Mouse (Mus musculus) heart, embryonic 10.5 days (tissue): ENCODE measurements around the gene Mpp4. TPM values are rescaled to one million over a fixed set of nuclear protein-coding genes. Genes with fewer than 3 reads are reported as not detected.

Experiments
- DNase-seq: peaks from one replicate; pipeline ENCODE4 v3.0.0-alpha.2; 2017; ENCODE audit warnings: low spot score
- H3K27ac ChIP-seq: fragments of 300-500 bp; sonication (generic); 2 replicates; pipeline ENCODE4 v1.5.1; 2016; ENCODE audit warnings: mild to moderate bottlenecking
- H3K27me3 ChIP-seq: fragments of 300-500 bp; sonication (generic); 2 replicates; pipeline ENCODE4 v1.6.1; 2016; ENCODE audit warnings: mild to moderate bottlenecking; ENCODE audit not compliant: poor library complexity, insufficient read depth, severe bottlenecking
- H3K36me3 ChIP-seq: fragments of 300-500 bp; sonication (generic); 2 replicates; pipeline ENCODE4 v1.6.1; 2016; ENCODE audit warnings: mild to moderate bottlenecking, moderate library complexity
- H3K4me1 ChIP-seq: fragments of 300-500 bp; sonication (generic); 2 replicates; pipeline ENCODE4 v1.6.1; 2016; ENCODE audit warnings: mild to moderate bottlenecking
- H3K4me3 ChIP-seq: fragments of 300-500 bp; sonication (generic); 2 replicates; pipeline ENCODE4 v1.5.1; 2016; ENCODE audit warnings: mild to moderate bottlenecking, moderate library complexity
- H3K9me3 ChIP-seq: fragments of 300-500 bp; sonication (generic); 2 replicates; pipeline ENCODE4 v1.6.1; 2016; ENCODE audit warnings: mild to moderate bottlenecking, moderate library complexity
- WGBS: fragments of 180-500 bp; shearing (Covaris S2); methylation state at CpG from one replicate; pipeline ENCODE4 v1.1.7; 2016; 5-methylcytosine and 5-hydroxymethylcytosine counted together
- polyA plus RNA-seq: library from polyadenylated mRNA; unstranded; fragments of >200 nt; fragmentation: Nextera tagmentation; extraction: Ambion mirVana; gene quantifications from 2 replicates; pipeline ENCODE4 v1.2.1, GENCODE M21; 2016

Mpp4 gene
- polyA plus RNA-seq, 1 experiment from 2014 or later = 0.49 TPM

GRCm38 (mm10) chr1:59162309-59163024 is 722 bp downstream of the Mpp4 start:
- no peaks in the 10 kb centered on the region for H3K27me3 ChIP-seq
- H3K4me1 ChIP-seq = no peaks in the 10 kb centered on the region
- no peak for DNase-seq
- 64% methylated on average over 8 of the region's 8 CpGs for WGBS
- H3K9me3 ChIP-seq = no peaks in the 10 kb centered on the region
- H3K36me3 ChIP-seq = peaks cover 36% of the 10 kb centered on the region
- H3K27ac ChIP-seq = no peak overlapping the region
- H3K4me3 ChIP-seq = no peak overlapping the region

GRCm38 (mm10) chr1:59161396-59161795 is 1.8 kb downstream of the Mpp4 start:
- no peak for DNase-seq
- Histone ChIP-seq H3K36me3 (peaks cover 25% of the 10 kb centered on the region), H3K27me3 (no peaks in the 10 kb centered on the region), H3K4me1 (no peaks in the 10 kb centered on the region), H3K4me3 (no peak overlapping the region), H3K27ac (no peak overlapping the region), H3K9me3 (no peaks in the 10 kb centered on the region)
- 83% methylated on average over 6 of the region's 6 CpGs for WGBS

- H3K4me1 ChIP-seq = no peaks in the 10 kb centered on the region
- no peak for DNase-seq
- no peaks in the 10 kb centered on the region for H3K27me3 ChIP-seq
- no peak overlapping the region for H3K4me3 ChIP-seq
- 90% methylated on average over 6 of the region's 6 CpGs for WGBS
- no peak overlapping the region for H3K27ac ChIP-seq
- H3K9me3 ChIP-seq = no peaks in the 10 kb centered on the region
- peaks cover 22% of the 10 kb centered on the region for H3K36me3 ChIP-seq
These were observed 2.3 kb downstream of the Mpp4 start for GRCm38 (mm10) chr1:59160871-59161270.

GRCm38 (mm10) chr1:59159136-59159535 is 4.1 kb downstream of the Mpp4 start:
- H3K4me3 ChIP-seq = no peak overlapping the region
- H3K27ac ChIP-seq = no peak overlapping the region
- no peaks in the 10 kb centered on the region for H3K4me1 ChIP-seq
- H3K27me3 ChIP-seq = no peaks in the 10 kb centered on the region
- no peak for DNase-seq
- WGBS = 87% methylated on average over 3 of the region's 3 CpGs
- H3K9me3 ChIP-seq = no peaks in the 10 kb centered on the region
- H3K36me3 ChIP-seq = peaks cover 14% of the 10 kb centered on the region

DNA sequence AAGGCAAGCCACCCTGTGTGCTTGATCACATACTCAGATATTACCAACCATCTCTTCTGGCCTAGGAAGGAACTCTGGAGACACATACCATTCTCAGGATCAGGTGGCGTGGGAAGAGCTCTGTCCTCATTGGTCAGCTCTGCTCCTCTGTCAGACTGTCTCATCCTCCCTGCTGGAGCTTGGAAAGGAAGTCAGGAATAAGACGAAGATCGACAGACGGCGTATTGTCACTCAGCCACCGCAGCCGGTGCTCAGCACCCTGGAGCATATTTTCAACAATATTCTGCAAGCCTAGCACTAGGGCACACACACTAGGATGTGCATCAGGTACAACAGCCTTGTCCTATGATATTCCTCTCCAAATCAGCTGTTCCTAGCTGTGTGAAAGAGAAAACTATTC is 4.7 kb downstream of the Mpp4 start:
- peaks cover 13% of the 10 kb centered on the region for H3K36me3 ChIP-seq
- 79% methylated on average over 7 of the region's 7 CpGs for WGBS
- H3K9me3 ChIP-seq = no peaks in the 10 kb centered on the region
- DNase-seq = no peak
- no peak overlapping the region for H3K4me3 ChIP-seq
- no peaks in the 10 kb centered on the region for H3K4me1 ChIP-seq
- no peak overlapping the region for H3K27ac ChIP-seq
- no peaks in the 10 kb centered on the region for H3K27me3 ChIP-seq

DNA sequence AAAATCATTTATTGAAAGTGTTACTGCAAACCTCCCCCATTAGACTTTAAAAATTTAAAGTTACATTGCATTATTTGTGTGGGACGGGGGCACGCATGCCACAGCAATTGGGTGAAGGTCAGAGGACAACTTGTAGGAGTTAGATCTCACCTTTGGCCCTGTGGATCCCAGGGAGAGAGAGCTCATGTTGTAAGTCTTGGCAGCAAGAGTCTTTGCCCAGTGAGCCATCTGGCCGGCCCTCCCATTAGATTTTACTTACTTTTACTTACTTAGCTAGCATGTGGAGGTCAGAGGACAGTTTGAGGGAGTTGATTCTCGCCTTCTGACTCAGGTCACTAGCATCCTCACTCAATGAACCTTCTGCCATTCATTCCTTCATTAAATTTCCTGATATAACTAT is 5.3 kb downstream of the Mpp4 start:
- Histone ChIP-seq H3K4me3 (no peak overlapping the region), H3K36me3 (peaks cover 6% of the 10 kb centered on the region), H3K27ac (no peak overlapping the region), H3K27me3 (no peaks in the 10 kb centered on the region), H3K4me1 (no peaks in the 10 kb centered on the region), H3K9me3 (no peaks in the 10 kb centered on the region)
- WGBS = 80% methylated on average over 4 of the region's 4 CpGs
- DNase-seq = no peak

DNA sequence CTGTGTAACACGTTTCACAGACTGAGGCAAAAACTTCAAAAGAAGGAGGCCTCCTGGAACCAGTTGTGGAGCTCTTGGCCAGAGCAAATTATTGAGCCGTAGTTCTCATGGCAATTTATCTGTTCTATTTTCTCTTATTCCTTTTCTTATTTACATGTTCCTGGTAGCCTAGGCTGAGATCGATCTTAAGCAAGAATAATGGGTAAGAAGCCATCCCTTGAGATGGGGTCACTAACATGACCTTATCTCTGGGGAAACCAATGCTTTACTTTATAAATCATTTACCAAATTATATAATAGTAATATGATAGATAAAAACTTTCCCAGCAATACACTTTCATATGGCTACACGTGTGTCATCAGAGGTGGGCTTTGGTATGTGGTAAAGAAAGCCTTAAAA is 10.8 kb downstream of the Mpp4 start:
- DNase-seq = no peak
- Histone ChIP-seq H3K36me3 (no peaks in the 10 kb centered on the region), H3K27me3 (no peaks in the 10 kb centered on the region), H3K9me3 (no peaks in the 10 kb centered on the region), H3K27ac (no peak overlapping the region), H3K4me3 (no peak overlapping the region), H3K4me1 (no peaks in the 10 kb centered on the region)
- WGBS = 81% methylated on average over 4 of the region's 4 CpGs

GRCm38 (mm10) chr1:59150542-59150941 is 12.6 kb downstream of the Mpp4 start:
- 76% methylated on average over 5 of the region's 5 CpGs for WGBS
- H3K4me3 ChIP-seq = no peak overlapping the region
- peak; percentile 20 for DNase-seq

GRCm38 (mm10) chr1:59144543-59144942 is 18.6 kb downstream of the Mpp4 start:
- no peak for DNase-seq

More at GRCm38 (mm10) chr1:59150542-59150941, 12.6 kb downstream of the Mpp4 start:
- no peaks in the 10 kb centered on the region for H3K27me3 ChIP-seq
- no peaks in the 10 kb centered on the region for H3K9me3 ChIP-seq
- no peaks in the 10 kb centered on the region for H3K36me3 ChIP-seq
- H3K4me1 ChIP-seq = no peaks in the 10 kb centered on the region
- H3K27ac ChIP-seq = no peak overlapping the region

DNA sequence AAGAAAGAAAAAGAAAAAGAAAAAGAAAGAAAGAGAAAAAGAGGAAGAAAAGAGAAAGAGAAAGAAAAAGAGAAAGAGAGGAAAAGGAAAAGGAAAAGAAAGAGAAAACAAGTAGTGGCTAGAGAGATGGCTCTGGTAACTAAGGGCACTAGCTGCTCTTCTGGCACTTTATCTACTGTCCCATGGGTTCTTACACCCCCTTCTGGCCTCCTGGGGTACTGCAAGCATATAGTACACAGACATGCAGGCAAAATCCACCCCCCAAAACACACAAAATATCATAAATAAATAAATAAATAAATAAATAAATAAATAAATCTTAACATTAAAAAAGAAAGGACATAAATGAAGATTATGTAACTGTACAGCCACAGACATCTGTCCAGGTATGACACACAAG is 20.4 kb downstream of the Mpp4 start:
- no peaks in the 10 kb centered on the region for H3K27me3 ChIP-seq
- no peak overlapping the region for H3K27ac ChIP-seq
- no peaks in the 10 kb centered on the region for H3K36me3 ChIP-seq
- no peak for DNase-seq
- H3K4me3 ChIP-seq = no peak overlapping the region
- no peaks in the 10 kb centered on the region for H3K4me1 ChIP-seq
- H3K9me3 ChIP-seq = no peaks in the 10 kb centered on the region

More at GRCm38 (mm10) chr1:59144543-59144942, 18.6 kb downstream of the Mpp4 start:
- H3K4me3 ChIP-seq = no peak overlapping the region
- no peaks in the 10 kb centered on the region for H3K27me3 ChIP-seq
- no peaks in the 10 kb centered on the region for H3K9me3 ChIP-seq
- 71% methylated on average over 10 of the region's 10 CpGs for WGBS
- no peak overlapping the region for H3K27ac ChIP-seq
- H3K4me1 ChIP-seq = no peaks in the 10 kb centered on the region
- H3K36me3 ChIP-seq = no peaks in the 10 kb centered on the region

DNA sequence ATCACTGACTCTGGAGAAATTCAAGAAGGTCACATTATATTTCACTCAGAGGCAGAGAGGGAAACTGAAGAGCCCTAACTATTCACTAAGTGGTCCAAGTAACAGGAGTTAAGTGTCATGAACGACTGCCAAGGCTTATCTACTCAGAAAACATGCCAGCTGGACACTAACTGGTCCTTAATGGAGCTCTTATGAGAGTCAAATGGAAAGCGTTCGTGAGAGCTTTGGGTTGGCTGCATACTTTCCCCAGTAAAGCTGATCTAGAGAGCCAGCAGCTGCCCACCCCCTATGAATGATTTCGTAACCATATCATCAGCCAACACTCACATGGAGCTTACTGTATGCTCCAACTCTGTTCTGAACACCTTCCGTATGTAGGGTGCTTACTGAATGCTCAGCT is 28.8 kb downstream of the Mpp4 start:
- no peaks in the 10 kb centered on the region for H3K36me3 ChIP-seq
- no peaks in the 10 kb centered on the region for H3K4me1 ChIP-seq
- WGBS = 62% methylated on average over 5 of the region's 5 CpGs
- H3K27ac ChIP-seq = no peak overlapping the region
- no peak for DNase-seq
- no peaks in the 10 kb centered on the region for H3K9me3 ChIP-seq
- no peaks in the 10 kb centered on the region for H3K27me3 ChIP-seq
- no peak overlapping the region for H3K4me3 ChIP-seq

- WGBS = 70% methylated on average over 7 of the region's 7 CpGs
- H3K27me3 ChIP-seq = no peaks in the 10 kb centered on the region
- H3K36me3 ChIP-seq = no peaks in the 10 kb centered on the region
- DNase-seq = no peak
- no peak overlapping the region for H3K27ac ChIP-seq
- no peak overlapping the region for H3K4me3 ChIP-seq
- H3K9me3 ChIP-seq = no peaks in the 10 kb centered on the region
- H3K4me1 ChIP-seq = no peaks in the 10 kb centered on the region
These were observed 34.3 kb downstream of the Mpp4 start for GRCm38 (mm10) chr1:59128879-59129278.

DNA sequence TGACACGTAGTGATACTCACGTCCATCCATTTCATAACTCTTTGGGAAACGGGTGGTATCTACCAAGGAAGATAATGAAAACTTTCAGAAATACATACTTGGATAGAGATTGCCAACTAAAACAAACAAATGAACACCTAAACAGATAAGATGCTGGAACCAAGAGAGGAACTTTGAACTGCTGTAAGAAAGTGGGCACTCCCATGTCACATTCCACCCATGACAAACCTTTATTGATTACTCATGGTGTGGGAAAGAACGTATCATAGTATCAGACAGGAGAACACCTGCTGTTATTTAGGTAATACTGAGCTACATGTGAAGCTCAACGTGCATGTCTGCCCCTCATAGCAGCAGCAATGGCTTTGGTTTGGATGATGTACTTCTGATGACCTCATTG is 37.6 kb downstream of the Mpp4 start:
- 70% methylated on average over 5 of the region's 5 CpGs for WGBS
- no peak overlapping the region for H3K27ac ChIP-seq
- DNase-seq = no peak
- H3K9me3 ChIP-seq = no peaks in the 10 kb centered on the region
- no peaks in the 10 kb centered on the region for H3K27me3 ChIP-seq
- no peaks in the 10 kb centered on the region for H3K36me3 ChIP-seq
- H3K4me1 ChIP-seq = no peaks in the 10 kb centered on the region
- no peak overlapping the region for H3K4me3 ChIP-seq
